Mouse (Mus musculus) gastrocnemius, adult 18-20 months (tissue): ENCODE measurements at regions not wholly inside any gene's neighbourhood (a gene's known extent, or its start where the extent isn't known, plus 50 kb on each side); places are given as distances from the start of the nearest gene placed in this dataset.

Experiments used
- DNase-seq: peaks from one replicate; pipeline ENCODE4 v3.0.0; 2021; ENCODE audit warnings: low spot score

GRCm38 (mm10) chr11:34977861-34978260 is 143.2 kb upstream of the Slit3 start:
- peak; percentile 48 for DNase-seq

- no peak for DNase-seq
Measured at GRCm38 (mm10) chr11:34975771-34976302, 142.4 kb upstream of the Spdl1 start.

GRCm38 (mm10) chr11:34973467-34973921 is 140.1 kb upstream of the Spdl1 start:
- peak; percentile 28 for DNase-seq

GRCm38 (mm10) chr11:34973012-34973411 is 139.6 kb upstream of the Spdl1 start:
- DNase-seq = peak; percentile 32

- no peak for DNase-seq
Measured at GRCm38 (mm10) chr11:34959291-34959690, 125.8 kb upstream of the Spdl1 start.

- DNase-seq = no peak
Measured at GRCm38 (mm10) chr11:34941486-34942456, 108.3 kb upstream of the Spdl1 start.

- no peak for DNase-seq
Measured at GRCm38 (mm10) chr11:34940151-34940550, 106.7 kb upstream of the Spdl1 start.

- DNase-seq = no peak
Measured at GRCm38 (mm10) chr11:34939002-34939401, 105.6 kb upstream of the Spdl1 start.

GRCm38 (mm10) chr11:34932191-34932590 is 98.8 kb upstream of the Spdl1 start:
- DNase-seq = no peak

GRCm38 (mm10) chr11:34917175-34917574 is 83.7 kb upstream of the Spdl1 start:
- no peak for DNase-seq

- DNase-seq = no peak
Measured at GRCm38 (mm10) chr11:34909841-34910240, 76.4 kb upstream of the Spdl1 start.

- no peak for DNase-seq
Measured at GRCm38 (mm10) chr11:34904271-34904670, 70.8 kb upstream of the Spdl1 start.

- DNase-seq = no peak
Measured at GRCm38 (mm10) chr11:34899400-34899799, 66.0 kb upstream of the Spdl1 start.

GRCm38 (mm10) chr11:34895624-34896023 is 62.2 kb upstream of the Spdl1 start:
- no peak for DNase-seq

- DNase-seq = no peak
Measured at GRCm38 (mm10) chr11:34888374-34889136, 55.1 kb upstream of the Spdl1 start.

- DNase-seq = no peak
Measured at GRCm38 (mm10) chr11:34887587-34887986, 54.1 kb upstream of the Spdl1 start.
